Mouse (Mus musculus): ENCODE measurements around the gene Sh2b2. TPM values are rescaled to one million over a fixed set of nuclear protein-coding genes. Genes with fewer than 3 reads are reported as not detected.

Gene Sh2b2
- 3.0 and 3.5 TPM in 2 replicates for polyA plus RNA-seq (2012; rRNA removed)

GRCm38 (mm10) chr5:136246452-136246838 lies at the start of gene Sh2b2:
Sh2b2 (minus strand) TSS chr5:136246556.

GRCm38 (mm10) chr5:136198474-136199391 lies 47.6 kb downstream of the Sh2b2 start, which contains the start of gene Prkrip1:
Prkrip1 (minus strand) TSS chr5:136198963.

GRCm38 (mm10) chr5:136170512-136171362 lies 75.6 kb downstream of the Sh2b2 start, which contains the start of gene Orai2:
Orai2 (minus strand) TSS chr5:136170713.

Other genes with a start within 250 kb of the Sh2b2 start
- gene Upk3b, start 208.1 kb downstream of the Sh2b2 start, polyA plus RNA-seq (2012; rRNA removed) = 4.5 and 6.1 TPM in 2 replicates
- gene Upk3bl, start 192.1 kb downstream of the Sh2b2 start, polyA plus RNA-seq (2012; rRNA removed) = 0.04 TPM in 1 of 2 replicates, not detected in the other
- gene Rasa4, start 162.6 kb downstream of the Sh2b2 start, polyA plus RNA-seq (2012; rRNA removed) = 3.8 and 4.6 TPM in 2 replicates
- gene Polr2j, start 129.9 kb downstream of the Sh2b2 start, polyA plus RNA-seq (2012; rRNA removed) = 72.5 and 80.5 TPM in 2 replicates
- 21.1 and 23.3 TPM in 2 replicates for gene Lrwd1, start 110.5 kb downstream of the Sh2b2 start, polyA plus RNA-seq (2012; rRNA removed)
- gene Alkbh4, start 110.4 kb downstream of the Sh2b2 start, polyA plus RNA-seq (2012; rRNA removed) = 6.7 and 6.9 TPM in 2 replicates
- gene Orai2, start 75.8 kb downstream of the Sh2b2 start, polyA plus RNA-seq (2012; rRNA removed) = 6.1 and 6.5 TPM in 2 replicates
- gene Prkrip1, start 47.6 kb downstream of the Sh2b2 start, polyA plus RNA-seq (2012; rRNA removed) = 8.0 and 10.8 TPM in 2 replicates